Mouse (Mus musculus) fibroblast of lung, adult 2 months (primary cell): ENCODE results near the gene Pgam2.
A peak's percentile ranks its signal among the peaks of the same experiment; 100 is the strongest.

Experiments used
- DNase-seq: peaks from one replicate; pipeline ENCODE4 v3.0.0-alpha.2; 2011; ENCODE audit warnings: low read depth

Gene Pgam2

GRCm38 (mm10) chr11:5805711-5806110, 2.2 kb upstream of the Pgam2 start:
- DNase-seq: no peak

GRCm38 (mm10) chr11:5804174-5804573, 641 bp upstream of the Pgam2 start:
- DNase-seq: no peak

- peak; percentile 87 for DNase-seq
Measured at GRCm38 (mm10) chr11:5802457-5803217, 896 bp downstream of the Pgam2 start.

- DNase-seq: no peak
Measured at GRCm38 (mm10) chr11:5802005-5802404, 1.5 kb downstream of the Pgam2 start.

- no peak for DNase-seq
Measured at GRCm38 (mm10) chr11:5801511-5801910, 2.0 kb downstream of the Pgam2 start.

- DNase-seq: no peak
Measured at GRCm38 (mm10) chr11:5799621-5800490, 3.7 kb downstream of the Pgam2 start.

GRCm38 (mm10) chr11:5797928-5798327, 5.6 kb downstream of the Pgam2 start:
- no peak for DNase-seq

GRCm38 (mm10) chr11:5797371-5797770, 6.2 kb downstream of the Pgam2 start:
- no peak for DNase-seq

GRCm38 (mm10) chr11:5796939-5797338, 6.6 kb downstream of the Pgam2 start:
- no peak for DNase-seq

GRCm38 (mm10) chr11:5795706-5796105, 7.8 kb downstream of the Pgam2 start:
- DNase-seq: peak; percentile 79

GRCm38 (mm10) chr11:5795290-5795689, 8.2 kb downstream of the Pgam2 start:
- DNase-seq: no peak

GRCm38 (mm10) chr11:5790431-5790830, 13.1 kb downstream of the Pgam2 start:
- DNase-seq: no peak

GRCm38 (mm10) chr11:5789754-5790333, 13.7 kb downstream of the Pgam2 start:
- DNase-seq: no peak

- DNase-seq: no peak
Measured at GRCm38 (mm10) chr11:5789071-5789753, 14.3 kb downstream of the Pgam2 start.

GRCm38 (mm10) chr11:5788056-5789014, 15.2 kb downstream of the Pgam2 start, which contains the start of gene Dbnl:
Dbnl (plus strand) TSS chr11:5788488.
- peak; percentile 82 for DNase-seq

- DNase-seq: no peak
Measured at GRCm38 (mm10) chr11:5787671-5788055, 15.9 kb downstream of the Pgam2 start.

- DNase-seq: no peak
Measured at GRCm38 (mm10) chr11:5785732-5786131, 17.8 kb downstream of the Pgam2 start.

- DNase-seq: no peak
Measured at GRCm38 (mm10) chr11:5782199-5782944, 21.2 kb downstream of the Pgam2 start.

- DNase-seq: no peak
Measured at GRCm38 (mm10) chr11:5780035-5780499, 23.5 kb downstream of the Pgam2 start.

GRCm38 (mm10) chr11:5778481-5778880, 25.1 kb downstream of the Pgam2 start:
- DNase-seq: no peak
